Mouse (Mus musculus): ENCODE data around the gene Rpl9-ps1. TPM values are rescaled to one million over a fixed set of nuclear protein-coding genes. Genes with fewer than 3 reads are reported as not detected.

Rpl9-ps1 gene
- polyA plus RNA-seq, 1 experiment from 2014 or later: not detected

- Histone ChIP-seq H3K4me1 (replicated peaks) (0 out of 2 replicates have a peak, but pooled peaks cover 2% of the 10 kb centered on the region), H3K4me3 (no peak overlapping the region), H3K27ac (no peak overlapping the region), H3K36me3 (no peaks in the 10 kb centered on the region), H3K27me3 (ENCODE audit: insufficient read depth, poor library complexity, severe bottlenecking) (no peaks in the 10 kb centered on the region), H3K9me3 (no peaks in the 10 kb centered on the region; the same call in 1 of the 2 replicates)
- DNase-seq (ENCODE audit: low spot score): no peak
- 90% methylated on average over 5 of the region's 5 CpGs for WGBS
These were observed 5.3 kb downstream of the Rpl9-ps1 start for GRCm38 (mm10) chr11:83640141-83640540.

GRCm38 (mm10) chr11:83639533-83639932, 5.9 kb downstream of the Rpl9-ps1 start:
- no peaks in the 10 kb centered on the region for H3K27me3 ChIP-seq (ENCODE audit: insufficient read depth, poor library complexity, severe bottlenecking)
- 65% methylated on average over 3 of the region's 3 CpGs for WGBS
- H3K9me3 ChIP-seq: no peaks in the 10 kb centered on the region
- no peak overlapping the region for H3K4me3 ChIP-seq
- H3K27ac ChIP-seq: no peak overlapping the region
- 0 out of 2 replicates have a peak, but pooled peaks cover 2% of the 10 kb centered on the region for H3K4me1 ChIP-seq (replicated peaks)
- no peak for DNase-seq (ENCODE audit: low spot score)
- no peaks in the 10 kb centered on the region for H3K36me3 ChIP-seq

GRCm38 (mm10) chr11:83638934-83639333, 6.5 kb downstream of the Rpl9-ps1 start:
- Histone ChIP-seq H3K27me3 (ENCODE audit: insufficient read depth, poor library complexity, severe bottlenecking) (no peaks in the 10 kb centered on the region), H3K4me1 (replicated peaks) (0 out of 2 replicates have a peak, but pooled peaks cover 7% of the 10 kb centered on the region), H3K4me3 (no peak overlapping the region), H3K9me3 (no peaks in the 10 kb centered on the region), H3K36me3 (no peaks in the 10 kb centered on the region), H3K27ac (no peak overlapping the region)
- 51% methylated on average over 2 of the region's 2 CpGs for WGBS
- DNase-seq (ENCODE audit: low spot score): no peak

- H3K4me3 ChIP-seq: no peak overlapping the region
- no peaks in the 10 kb centered on the region for H3K36me3 ChIP-seq
- H3K27ac ChIP-seq: no peak overlapping the region
- WGBS: 90% methylated on average over 1 of the region's 1 CpGs
- no peak for DNase-seq (ENCODE audit: low spot score)
- H3K9me3 ChIP-seq: no peaks in the 10 kb centered on the region
- H3K4me1 ChIP-seq (replicated peaks): 0 out of 2 replicates have a peak, but pooled peaks cover 7% of the 10 kb centered on the region
- H3K27me3 ChIP-seq (ENCODE audit: insufficient read depth, poor library complexity, severe bottlenecking): no peaks in the 10 kb centered on the region; the same call in 1 of the 2 replicates
These were observed 8.6 kb downstream of the Rpl9-ps1 start for GRCm38 (mm10) chr11:83636742-83637235.

GRCm38 (mm10) chr11:83634898-83635297, 10.5 kb downstream of the Rpl9-ps1 start:
- 91% methylated on average over 2 of the region's 2 CpGs for WGBS

GRCm38 (mm10) chr11:83634425-83634824, 11.0 kb downstream of the Rpl9-ps1 start:
- no peaks in the 10 kb centered on the region; the same call in 1 of the 2 replicates for H3K27me3 ChIP-seq (ENCODE audit: insufficient read depth, poor library complexity, severe bottlenecking)
- H3K4me3 ChIP-seq: no peak overlapping the region
- DNase-seq (ENCODE audit: low spot score): peak; percentile 31
- 0 out of 2 replicates have a peak, but pooled peaks cover 7% of the 10 kb centered on the region for H3K4me1 ChIP-seq (replicated peaks)
- no peak overlapping the region for H3K27ac ChIP-seq
- WGBS: 56% methylated on average over 4 of the region's 4 CpGs
- no peaks in the 10 kb centered on the region for H3K9me3 ChIP-seq
- no peaks in the 10 kb centered on the region for H3K36me3 ChIP-seq

More at GRCm38 (mm10) chr11:83634898-83635297, 10.5 kb downstream of the Rpl9-ps1 start:
- Histone ChIP-seq H3K27me3 (ENCODE audit: insufficient read depth, poor library complexity, severe bottlenecking) (no peaks in the 10 kb centered on the region; the same call in 1 of the 2 replicates), H3K27ac (no peak overlapping the region), H3K4me3 (no peak overlapping the region), H3K36me3 (no peaks in the 10 kb centered on the region), H3K4me1 (replicated peaks) (0 out of 2 replicates have a peak, but pooled peaks cover 7% of the 10 kb centered on the region), H3K9me3 (no peaks in the 10 kb centered on the region)
- no peak for DNase-seq (ENCODE audit: low spot score)

GRCm38 (mm10) chr11:83632744-83633143, 12.7 kb downstream of the Rpl9-ps1 start:
- Histone ChIP-seq H3K27ac (no peak overlapping the region), H3K9me3 (no peaks in the 10 kb centered on the region), H3K36me3 (no peaks in the 10 kb centered on the region), H3K4me1 (replicated peaks) (0 out of 2 replicates have a peak, but pooled peaks cover 4% of the 10 kb centered on the region), H3K4me3 (no peak overlapping the region), H3K27me3 (ENCODE audit: insufficient read depth, poor library complexity, severe bottlenecking) (no peaks in the 10 kb centered on the region; the same call in 1 of the 2 replicates)
- no peak for DNase-seq (ENCODE audit: low spot score)
- WGBS: 73% methylated on average over 4 of the region's 4 CpGs

GRCm38 (mm10) chr11:83631065-83631464, 14.4 kb downstream of the Rpl9-ps1 start:
- Histone ChIP-seq H3K4me3 (no peak overlapping the region), H3K4me1 (replicated peaks) (0 out of 2 replicates have a peak, but pooled peaks cover 4% of the 10 kb centered on the region), H3K36me3 (no peaks in the 10 kb centered on the region), H3K27ac (no peak overlapping the region), H3K9me3 (no peaks in the 10 kb centered on the region), H3K27me3 (ENCODE audit: insufficient read depth, poor library complexity, severe bottlenecking) (no peaks in the 10 kb centered on the region; the same call in 1 of the 2 replicates)
- no peak for DNase-seq (ENCODE audit: low spot score)
- WGBS: 86% methylated on average over 2 of the region's 2 CpGs

- no peaks in the 10 kb centered on the region; the same call in 1 of the 2 replicates for H3K27me3 ChIP-seq (ENCODE audit: insufficient read depth, poor library complexity, severe bottlenecking)
- H3K36me3 ChIP-seq: no peaks in the 10 kb centered on the region
- no peak for DNase-seq (ENCODE audit: low spot score)
- H3K4me1 ChIP-seq (replicated peaks): 0 out of 2 replicates have a peak, but pooled peaks cover 4% of the 10 kb centered on the region
- no peak overlapping the region for H3K4me3 ChIP-seq
- H3K9me3 ChIP-seq: no peaks in the 10 kb centered on the region
- no peak overlapping the region for H3K27ac ChIP-seq
- 91% methylated on average over 1 of the region's 1 CpGs for WGBS
These were observed 14.8 kb downstream of the Rpl9-ps1 start for GRCm38 (mm10) chr11:83630630-83631029.

- Histone ChIP-seq H3K27ac (no peak overlapping the region), H3K4me3 (no peak overlapping the region), H3K4me1 (replicated peaks) (no peaks in the 10 kb centered on the region), H3K36me3 (no peaks in the 10 kb centered on the region), H3K27me3 (ENCODE audit: insufficient read depth, poor library complexity, severe bottlenecking) (no peaks in the 10 kb centered on the region; the same call in 1 of the 2 replicates), H3K9me3 (no peaks in the 10 kb centered on the region)
- no peak for DNase-seq (ENCODE audit: low spot score)
- WGBS: 90% methylated on average over 9 of the region's 9 CpGs
These were observed 16.6 kb downstream of the Rpl9-ps1 start for GRCm38 (mm10) chr11:83628808-83629207.

- Histone ChIP-seq H3K4me1 (replicated peaks) (no peaks in the 10 kb centered on the region), H3K36me3 (no peaks in the 10 kb centered on the region), H3K4me3 (no peak overlapping the region), H3K27ac (no peak overlapping the region), H3K27me3 (ENCODE audit: insufficient read depth, poor library complexity, severe bottlenecking) (no peaks in the 10 kb centered on the region), H3K9me3 (no peaks in the 10 kb centered on the region)
- 91% methylated on average over 3 of the region's 3 CpGs for WGBS
- no peak for DNase-seq (ENCODE audit: low spot score)
These were observed 21.8 kb downstream of the Rpl9-ps1 start for GRCm38 (mm10) chr11:83623586-83623985.

GRCm38 (mm10) chr11:83619037-83619436, 26.4 kb downstream of the Rpl9-ps1 start:
- DNase-seq (ENCODE audit: low spot score): no peak
- H3K36me3 ChIP-seq: no peaks in the 10 kb centered on the region
- H3K4me3 ChIP-seq: no peak overlapping the region
- H3K27ac ChIP-seq: no peak overlapping the region
- no peaks in the 10 kb centered on the region for H3K27me3 ChIP-seq (ENCODE audit: insufficient read depth, poor library complexity, severe bottlenecking)
- H3K9me3 ChIP-seq: no peaks in the 10 kb centered on the region
- H3K4me1 ChIP-seq (replicated peaks): no peaks in the 10 kb centered on the region
- 91% methylated on average over 1 of the region's 1 CpGs for WGBS

GRCm38 (mm10) chr11:83618238-83618637, 27.2 kb downstream of the Rpl9-ps1 start:
- Histone ChIP-seq H3K27me3 (ENCODE audit: insufficient read depth, poor library complexity, severe bottlenecking) (no peaks in the 10 kb centered on the region), H3K9me3 (no peaks in the 10 kb centered on the region), H3K4me3 (no peak overlapping the region), H3K4me1 (replicated peaks) (no peaks in the 10 kb centered on the region), H3K36me3 (no peaks in the 10 kb centered on the region), H3K27ac (no peak overlapping the region)
- WGBS: 70% methylated on average over 5 of the region's 5 CpGs
- no peak for DNase-seq (ENCODE audit: low spot score)

Data from hindbrain, embryonic 10.5 days (tissue).